Mouse (Mus musculus) spleen, embryonic (tissue): Measurements from ENCODE around the gene Mmp3.
"Not testable (repeated sequence)": the region's sequence is repeated elsewhere in the genome, so short reads cannot be mapped to it uniquely, and the experiment has no call there.

ENCODE experiments used
- CTCF ChIA-PET: fragments of 350-600 bp; sonication (Branson Sonifier 250); formaldehyde crosslinking; loops from one replicate; lab custom pipeline; 2022; lab: Charles Lee

The Mmp3 gene

DNA sequence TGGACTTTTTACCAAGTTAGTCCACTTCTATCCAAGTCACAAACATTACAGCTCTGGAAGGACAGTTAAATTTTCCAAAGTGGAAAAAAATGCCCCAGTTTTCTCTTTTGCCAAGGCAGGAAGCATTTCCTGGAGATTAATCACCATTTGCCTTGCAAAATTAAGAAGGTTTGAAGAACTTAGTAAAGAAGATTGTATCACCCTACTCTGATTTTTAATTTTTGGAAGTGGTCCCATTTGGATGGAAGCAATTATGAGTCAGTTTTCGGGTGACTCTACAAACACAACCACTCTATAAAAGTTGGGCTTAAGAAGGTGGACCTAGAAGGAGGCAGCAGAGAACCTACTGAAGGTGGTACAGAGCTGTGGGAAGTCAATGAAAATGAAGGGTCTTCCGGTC, at the start of gene Mmp3:
Gene Mmp3, plus strand, starts transcription at position 301 of the 400 bp plus-strand sequence.
- CTCF ChIA-PET: no interaction called here

DNA sequence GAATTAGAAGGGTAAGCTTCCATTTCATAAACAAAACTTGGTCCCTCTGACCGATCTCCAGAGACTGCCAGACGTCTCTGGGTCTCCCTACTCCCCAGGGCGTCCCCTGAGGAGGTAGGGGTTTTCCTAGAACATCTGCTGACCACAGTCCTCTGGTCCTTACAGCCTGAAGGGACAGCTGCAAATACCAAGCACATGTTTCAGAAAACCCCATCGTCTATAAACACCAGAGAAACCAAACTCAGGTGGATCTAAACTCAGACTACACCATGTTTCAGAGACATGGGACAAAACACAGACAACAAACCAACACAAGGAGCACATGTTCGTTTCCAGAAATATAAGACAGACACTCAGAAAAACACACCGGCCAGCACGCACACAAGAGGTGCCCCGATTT, 49.1 kb upstream of the Mmp3 start:
- CTCF ChIA-PET: not testable (repeated sequence)

DNA sequence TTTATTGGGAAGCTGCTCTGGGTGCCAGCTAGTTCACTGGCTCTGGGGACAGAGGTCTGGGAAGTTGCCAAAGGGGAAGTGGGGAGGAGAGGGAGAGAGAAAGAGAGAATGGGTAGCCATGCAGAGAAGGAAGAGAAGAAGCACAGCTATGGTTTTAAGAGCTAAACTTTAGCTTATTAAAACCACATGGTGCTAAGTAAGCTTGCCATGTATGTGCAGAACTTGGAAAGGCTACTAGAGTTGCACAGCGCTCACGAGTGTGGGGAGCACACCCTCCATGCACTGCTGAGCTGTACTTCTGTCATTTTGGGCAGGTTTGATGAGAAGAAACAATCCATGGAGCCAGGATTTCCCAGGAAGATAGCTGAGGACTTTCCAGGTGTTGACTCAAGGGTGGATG, 7.7 kb downstream of the Mmp3 start:
- CTCF ChIA-PET: no interaction called here

DNA sequence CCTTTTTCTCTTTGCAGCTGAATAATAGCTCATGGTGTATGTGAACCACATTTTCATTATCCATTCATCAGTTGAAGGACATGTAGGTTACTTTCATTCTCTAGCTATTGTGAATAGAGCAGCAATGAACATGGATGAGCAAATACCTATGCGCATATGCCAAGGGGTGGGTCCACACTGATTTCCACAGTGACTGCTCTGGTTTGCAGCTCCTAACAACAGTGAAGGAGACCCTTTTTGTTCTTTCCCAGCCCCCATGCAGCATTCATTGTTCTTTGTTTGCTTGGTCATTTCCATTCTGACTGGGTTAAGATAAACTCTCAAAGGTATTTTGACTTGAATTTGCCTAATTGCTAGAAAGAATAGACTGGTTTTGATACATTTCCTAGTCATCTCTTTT, 24.6 kb downstream of the Mmp3 start:
- CTCF ChIA-PET: no interaction called here

DNA sequence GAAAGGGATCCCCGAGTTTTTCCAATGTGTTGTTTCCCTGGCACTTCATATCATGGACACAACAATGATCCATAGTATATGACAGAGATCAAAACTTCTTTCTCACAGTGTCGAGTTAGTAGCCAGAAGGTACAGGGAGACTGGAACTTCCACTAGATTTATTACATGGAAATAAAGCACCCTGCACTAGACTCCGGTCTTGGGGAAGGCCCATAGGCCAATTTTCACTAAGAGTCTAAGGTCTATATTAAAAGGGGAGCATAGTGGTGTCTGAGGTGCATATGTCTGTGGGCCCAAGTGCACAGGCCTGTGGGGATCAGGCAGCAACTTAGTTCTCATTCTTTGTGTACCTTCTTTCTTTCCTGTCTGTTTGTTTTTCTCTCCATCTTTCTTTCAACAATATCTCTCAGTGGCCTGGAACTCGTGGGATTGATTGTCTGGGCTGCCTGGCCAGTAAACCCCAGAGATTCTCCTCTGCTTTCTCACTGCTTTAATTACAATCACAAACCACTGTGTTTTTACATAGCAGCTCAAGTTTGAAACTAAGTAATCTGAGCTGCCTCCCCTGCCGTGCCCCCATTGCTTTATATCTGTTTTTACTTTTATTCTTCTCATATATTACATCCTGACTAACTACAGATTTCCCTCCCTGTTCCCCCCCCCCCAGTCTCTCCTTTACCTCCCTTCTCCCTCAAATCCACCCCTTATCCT, 38.2 kb downstream of the Mmp3 start:
- CTCF ChIA-PET: no interaction called here

DNA sequence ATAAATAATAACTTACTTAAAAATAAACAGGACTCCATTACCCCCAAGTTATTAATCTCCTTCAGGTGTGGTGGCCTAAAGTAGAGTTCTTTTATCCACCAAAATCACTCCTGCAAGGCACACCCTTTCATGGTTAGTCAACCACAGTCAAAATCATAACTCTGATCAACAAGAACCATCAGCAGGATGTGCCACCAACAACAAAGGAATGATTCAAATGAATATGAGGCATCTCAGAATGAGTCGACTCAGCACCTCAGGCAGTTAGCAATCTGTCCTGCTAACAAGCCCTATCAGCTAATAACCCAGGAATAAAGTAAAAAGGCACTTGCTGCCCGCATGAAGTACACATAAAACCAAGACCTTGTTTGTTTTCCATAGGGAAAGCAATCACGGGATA, 55.5 kb downstream of the Mmp3 start:
- CTCF ChIA-PET: no interaction called here

DNA sequence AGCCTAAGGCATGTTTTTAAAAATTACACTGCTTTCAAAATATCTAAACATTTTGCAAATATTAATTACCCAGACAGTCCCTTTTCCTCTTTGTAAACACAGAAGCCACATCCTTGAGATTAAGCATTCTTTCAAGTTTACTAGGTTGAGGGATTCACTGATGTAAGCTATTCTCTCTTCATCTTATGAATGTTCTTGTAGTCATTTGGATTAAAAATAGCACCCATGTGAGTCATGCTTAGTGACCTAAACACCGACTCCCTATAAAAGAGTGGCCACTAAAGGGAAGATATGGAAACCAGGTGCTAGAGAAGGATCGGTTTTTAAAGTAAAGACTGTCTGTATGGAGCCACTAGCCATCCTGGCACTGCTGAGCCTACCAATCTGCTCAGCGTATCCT, 56.4 kb downstream of the Mmp3 start, which contains the start of gene Mmp10:
Gene Mmp10, plus strand, starts transcription at position 302 of the 400 bp plus-strand sequence.
- CTCF ChIA-PET: no interaction called here
